Mouse (Mus musculus) A20 (cell line): ENCODE results near the gene Mettl24.

Experiments
- DNase-seq: peaks from one replicate; pipeline ENCODE4 v3.0.0-alpha.2; 2011; ENCODE audit warnings: low read depth, low spot score

Gene Mettl24

DNA sequence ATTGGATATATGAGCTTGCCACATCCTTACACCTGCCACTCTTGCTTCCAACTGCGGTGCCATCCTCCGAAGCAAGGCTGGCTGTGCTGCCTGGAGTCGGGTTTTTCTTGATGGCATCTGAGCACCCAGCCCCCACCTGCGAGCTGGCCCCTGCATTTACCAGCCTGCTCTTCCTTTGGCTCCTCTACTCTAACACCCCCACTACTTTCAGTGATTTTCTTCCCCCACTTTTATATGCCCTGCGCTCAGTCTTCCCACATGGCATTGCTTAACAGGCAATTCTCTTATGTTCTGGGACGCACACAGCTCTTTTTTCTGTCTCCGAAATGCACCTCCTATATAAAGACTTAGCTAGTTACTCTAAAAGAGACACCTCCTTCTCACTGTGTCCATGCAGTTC is 1.2 kb downstream of the Mettl24 start:
- no peak for DNase-seq

DNA sequence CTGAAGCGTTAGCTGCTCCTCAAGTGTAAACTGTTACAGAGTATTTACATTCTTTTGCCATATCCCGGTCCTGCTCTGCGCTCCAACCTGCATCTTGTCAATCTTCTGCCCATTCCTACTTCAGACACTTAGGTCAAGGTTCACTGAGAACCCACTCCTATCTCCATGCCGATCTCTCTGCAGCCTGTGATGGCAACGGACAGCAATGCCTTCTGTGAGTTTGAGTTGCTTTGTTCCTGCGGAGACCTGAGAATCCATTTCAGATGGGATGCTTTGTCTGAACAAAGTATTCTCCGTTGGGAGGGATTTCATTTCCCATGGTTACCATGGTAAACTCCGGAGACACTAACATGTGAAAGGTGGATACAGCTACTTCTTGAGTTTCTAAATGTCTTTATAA is 2.6 kb downstream of the Mettl24 start:
- DNase-seq = no peak

DNA sequence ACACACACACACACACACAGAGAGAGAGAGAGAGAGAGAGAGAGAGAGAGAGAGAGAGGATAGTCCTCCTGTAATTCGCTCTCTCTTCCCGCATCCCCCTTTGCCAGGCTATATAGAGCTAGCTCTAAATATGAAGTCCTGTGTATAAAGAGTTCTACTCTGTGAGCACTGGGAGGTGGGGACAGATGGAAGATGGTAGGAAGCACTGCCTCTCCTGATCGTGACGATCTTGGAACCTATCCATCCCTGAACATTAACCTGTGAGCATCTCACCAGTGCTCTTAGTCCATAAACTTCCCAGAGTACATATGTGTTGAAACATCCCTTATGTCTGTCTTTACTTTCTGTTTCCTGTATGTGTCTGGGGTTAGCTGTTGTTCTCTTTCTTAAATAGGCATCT is 3.9 kb downstream of the Mettl24 start:
- DNase-seq = no peak

DNA sequence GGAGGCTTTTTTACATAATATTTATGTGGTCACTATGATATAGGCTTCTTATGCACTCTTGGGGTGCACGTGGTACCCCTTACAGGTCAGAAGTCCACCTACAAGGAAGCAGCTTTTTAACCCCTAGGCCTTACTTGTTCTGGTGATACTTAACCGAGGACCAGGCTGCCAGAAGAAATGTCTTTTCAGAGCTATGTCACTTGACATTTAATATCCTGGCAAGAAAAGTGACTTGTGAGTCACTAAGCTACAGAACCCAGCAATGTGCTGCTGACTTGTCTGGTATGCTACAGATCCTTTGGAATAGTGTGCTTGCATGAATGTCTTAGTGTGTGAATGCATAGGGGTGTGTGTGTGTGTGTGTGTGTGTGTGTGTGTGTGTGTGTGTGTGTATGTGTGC is 4.3 kb downstream of the Mettl24 start:
- DNase-seq = no peak

DNA sequence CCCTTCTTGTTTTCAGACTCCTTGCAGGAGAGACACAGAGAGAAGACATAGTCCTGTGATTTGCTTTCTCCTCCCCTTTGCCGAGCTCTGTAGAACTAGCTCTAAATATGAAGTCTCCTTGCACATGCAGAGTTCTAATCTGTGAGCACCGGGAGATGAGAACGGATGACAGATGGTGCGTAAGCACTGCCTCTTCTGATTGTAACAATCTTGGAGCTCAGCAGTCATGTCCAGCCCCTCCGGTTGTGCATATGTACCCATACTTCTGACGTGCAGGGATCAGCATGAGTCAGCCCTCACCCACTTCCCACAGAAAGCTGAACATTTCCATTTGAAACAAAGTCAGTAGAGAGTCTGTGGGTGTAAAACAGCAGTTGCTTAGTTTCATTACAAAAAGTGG is 5.2 kb downstream of the Mettl24 start:
- DNase-seq = no peak

DNA sequence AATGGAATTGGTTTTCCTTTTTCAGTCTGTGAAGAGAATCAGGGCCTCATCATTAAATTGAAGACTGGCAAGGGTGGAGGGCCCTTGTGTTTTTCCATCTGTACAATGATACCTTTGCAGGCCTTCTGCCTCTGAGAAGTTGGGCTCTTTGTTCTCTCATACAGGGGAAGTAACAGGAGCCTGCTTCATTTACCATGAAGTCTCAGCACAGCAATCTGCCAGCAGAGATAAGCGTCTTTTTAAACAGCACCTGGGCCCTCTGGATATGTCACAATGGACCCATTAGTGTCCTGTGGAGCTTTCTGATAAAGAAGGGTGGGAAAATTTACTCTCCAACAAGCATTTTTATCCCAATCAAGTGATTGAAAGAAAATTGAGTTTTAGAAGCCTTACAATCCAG is 5.8 kb downstream of the Mettl24 start:
- DNase-seq = no peak

DNA sequence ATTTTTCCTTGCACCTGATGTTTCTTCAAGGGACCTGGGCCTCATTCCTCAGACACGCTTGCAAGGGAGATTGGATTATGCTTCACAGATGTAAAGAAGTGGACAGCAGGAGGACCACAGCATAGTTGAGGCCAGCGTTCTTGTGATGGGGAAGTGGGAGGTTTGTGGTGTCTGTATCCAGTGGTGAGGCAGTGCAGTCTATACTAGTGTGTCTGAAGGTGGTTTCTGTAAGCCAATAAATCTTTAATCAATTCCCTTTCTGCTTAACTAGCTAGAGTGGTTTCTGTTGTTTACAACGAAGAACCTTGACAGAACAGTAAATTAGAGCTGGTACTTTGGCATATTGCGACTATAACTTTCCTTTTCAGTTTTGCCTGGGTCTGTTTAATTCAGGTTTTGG is 15.6 kb downstream of the Mettl24 start:
- DNase-seq = no peak

DNA sequence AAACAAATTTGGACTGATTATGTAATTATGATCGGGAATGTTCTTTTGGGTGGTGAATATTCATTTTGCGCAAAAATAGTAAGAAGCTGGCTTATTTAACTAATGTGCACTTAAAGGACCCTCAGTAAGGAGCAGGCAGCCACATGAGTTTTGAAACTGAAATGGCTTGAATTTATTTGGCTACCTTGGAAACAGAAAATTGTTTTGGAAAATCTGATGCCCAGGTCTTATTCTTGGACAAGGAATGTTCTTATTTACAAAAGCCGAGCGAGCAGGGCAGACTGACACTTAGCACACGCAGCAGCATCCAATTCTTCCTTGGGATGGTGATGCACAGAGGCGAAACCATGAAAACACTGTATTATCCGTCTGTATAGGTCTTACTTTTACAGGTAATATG is 28.0 kb downstream of the Mettl24 start:
- no peak for DNase-seq

DNA sequence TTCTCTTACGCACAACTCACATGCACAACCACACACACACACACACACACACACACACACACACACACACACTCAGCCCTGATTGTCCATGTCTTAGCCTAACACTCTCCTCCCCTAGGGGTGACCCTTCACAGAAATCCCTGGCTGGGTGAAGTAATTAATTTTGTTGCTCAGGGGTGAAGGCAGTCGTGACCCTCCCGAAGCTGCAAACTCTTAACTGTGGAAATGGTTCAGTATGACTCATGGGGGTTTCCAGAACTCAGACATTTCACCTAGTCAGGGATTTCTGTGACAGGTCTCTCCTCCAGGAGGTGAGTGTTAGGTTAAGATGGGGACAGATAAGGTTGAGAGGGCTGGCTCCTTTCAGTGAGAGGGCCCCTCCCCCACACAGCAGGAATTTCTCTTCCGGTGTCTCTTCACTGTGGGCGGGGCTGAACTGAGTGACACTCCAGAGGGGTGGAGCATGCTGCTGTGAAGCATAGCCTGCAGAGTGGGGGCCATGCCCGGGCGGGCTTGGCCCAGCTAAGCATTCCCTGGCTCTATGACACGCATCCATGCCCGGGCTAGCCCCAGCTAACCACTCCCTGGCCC is 30.0 kb downstream of the Mettl24 start:
- DNase-seq = peak; percentile 49

DNA sequence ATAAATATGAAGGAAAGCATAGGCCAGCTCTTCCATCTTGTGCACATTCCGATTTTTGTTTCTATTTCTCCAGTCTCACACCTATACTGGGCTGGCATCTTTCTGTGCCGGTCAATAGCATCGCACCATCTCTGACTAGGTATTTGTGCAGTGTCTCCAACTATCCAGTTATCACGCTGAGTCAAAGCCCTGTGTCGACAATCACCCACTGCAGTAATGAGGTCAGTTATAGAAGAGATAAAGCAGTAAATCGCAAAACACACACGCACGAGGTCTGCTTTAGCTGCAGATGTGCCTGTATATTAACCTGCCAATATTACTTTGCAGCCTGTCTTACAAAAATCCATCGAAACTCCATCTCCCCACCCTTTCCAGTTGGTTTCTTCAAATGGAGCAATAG is 30.7 kb downstream of the Mettl24 start:
- DNase-seq = no peak

DNA sequence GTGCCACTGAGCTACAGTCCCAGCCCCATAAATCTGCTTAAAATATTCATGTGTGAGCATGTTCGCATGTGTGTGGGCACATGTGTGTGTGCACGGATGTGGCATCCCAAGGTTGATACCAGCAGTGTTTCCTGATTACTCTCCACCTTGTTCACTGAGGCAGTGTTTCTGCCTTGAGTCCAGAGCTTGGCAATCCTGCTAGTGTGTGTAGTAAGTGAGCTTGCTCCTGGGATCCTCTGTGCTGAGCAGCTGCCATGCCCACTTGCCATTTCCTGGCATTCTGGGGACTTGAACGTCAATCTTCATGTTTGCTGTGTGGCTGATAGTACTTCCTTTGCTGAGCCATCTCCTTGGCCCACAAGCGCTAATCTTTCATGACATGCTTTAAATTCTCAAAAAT is 32.1 kb downstream of the Mettl24 start:
- DNase-seq = no peak

DNA sequence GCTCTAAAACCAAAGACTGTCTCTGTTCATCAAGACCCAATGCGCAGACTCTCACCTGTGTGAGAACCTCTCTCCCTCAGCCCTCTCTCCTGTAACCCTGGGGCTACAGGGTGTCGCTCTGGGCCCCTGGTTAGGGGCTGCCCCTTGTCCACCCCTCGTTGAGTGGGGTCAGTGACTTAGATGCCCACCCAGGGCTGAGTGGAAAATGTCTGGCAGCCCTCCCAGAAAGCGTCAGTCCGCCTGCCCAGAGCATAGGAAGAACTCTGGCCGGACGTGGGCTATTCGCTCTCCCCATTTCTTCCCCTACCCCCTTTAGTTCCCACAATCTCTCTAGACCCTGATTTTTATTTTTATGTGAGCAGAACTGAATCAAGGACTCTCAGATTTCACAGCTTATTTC is 33.2 kb downstream of the Mettl24 start:
- no peak for DNase-seq

DNA sequence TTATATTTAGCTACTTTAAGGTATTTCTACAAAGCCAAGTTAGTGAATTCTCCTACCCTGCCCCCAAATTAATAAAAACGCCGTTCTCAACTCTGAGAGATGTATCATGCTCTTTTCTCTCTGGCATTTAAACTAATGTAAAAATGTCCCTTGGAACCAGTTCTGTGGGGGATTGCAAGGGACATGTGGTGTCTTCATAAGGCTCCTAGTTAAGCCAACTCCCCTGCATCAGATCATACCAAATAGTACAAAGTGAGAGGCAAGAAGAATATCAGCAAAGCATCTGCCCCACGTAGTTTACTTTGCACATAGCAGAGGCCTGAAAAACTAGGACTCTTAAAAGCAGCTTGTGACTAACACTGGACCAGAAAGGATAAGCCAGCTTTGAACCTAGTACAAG is 33.6 kb downstream of the Mettl24 start:
- no peak for DNase-seq

DNA sequence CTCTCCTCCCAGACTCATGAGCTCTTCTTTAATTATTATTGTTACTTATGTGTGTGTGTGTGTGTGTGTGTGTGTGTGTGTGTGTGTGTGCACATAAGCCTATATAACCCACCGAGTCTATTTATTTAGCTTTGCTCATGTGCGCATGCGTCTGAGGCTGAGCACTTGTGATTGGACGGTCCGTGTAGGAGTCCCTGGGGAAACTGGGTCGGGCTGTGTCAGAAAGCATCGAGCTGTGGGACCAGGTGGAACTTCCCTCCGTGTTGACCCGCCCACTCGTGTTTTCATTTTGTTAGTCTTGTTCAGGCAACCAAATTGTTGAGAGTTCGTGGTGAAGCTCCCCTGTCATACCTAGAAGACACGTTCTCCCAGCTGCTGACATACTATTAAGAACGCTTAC is 35.3 kb downstream of the Mettl24 start:
- DNase-seq = peak; percentile 17

DNA sequence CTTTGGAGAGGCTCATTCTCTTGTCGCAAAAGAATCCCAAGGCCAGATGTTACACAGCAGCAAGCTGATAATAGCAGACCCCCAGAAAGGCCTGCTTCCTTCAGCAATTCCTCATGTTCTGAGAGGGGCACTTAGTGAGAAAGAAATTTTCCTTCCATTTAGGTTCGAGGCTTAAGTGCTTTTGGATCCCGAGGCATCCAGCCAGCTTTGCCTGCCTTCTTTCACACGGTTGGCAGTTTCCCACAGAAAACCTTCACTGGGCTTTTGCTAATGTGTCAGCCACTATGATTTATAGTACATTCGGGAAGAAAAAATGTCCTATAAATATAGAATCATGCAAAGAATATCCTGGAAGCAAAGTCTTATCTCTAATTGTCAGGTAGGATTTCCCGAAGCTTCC is 36.0 kb downstream of the Mettl24 start:
- DNase-seq = no peak

DNA sequence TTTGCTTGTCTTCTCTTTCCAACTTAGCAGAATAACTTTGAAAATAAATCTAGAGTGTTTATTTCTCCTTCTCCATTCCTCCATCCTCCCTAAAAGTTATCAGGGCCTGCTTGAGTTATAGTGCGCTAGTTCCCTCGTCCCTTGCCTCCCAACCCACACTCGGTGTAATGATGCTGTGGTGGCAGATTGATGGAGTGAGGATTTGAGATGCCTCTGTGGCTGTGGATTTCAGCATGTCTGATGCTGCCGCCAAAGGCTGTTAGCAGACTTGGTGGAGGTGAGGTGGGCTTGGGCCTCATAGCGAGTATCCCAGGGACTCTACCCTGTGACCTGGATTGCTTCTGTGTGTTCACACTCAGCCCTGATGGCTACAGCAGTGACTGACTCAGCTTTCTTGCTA is 37.8 kb downstream of the Mettl24 start:
- no peak for DNase-seq

DNA sequence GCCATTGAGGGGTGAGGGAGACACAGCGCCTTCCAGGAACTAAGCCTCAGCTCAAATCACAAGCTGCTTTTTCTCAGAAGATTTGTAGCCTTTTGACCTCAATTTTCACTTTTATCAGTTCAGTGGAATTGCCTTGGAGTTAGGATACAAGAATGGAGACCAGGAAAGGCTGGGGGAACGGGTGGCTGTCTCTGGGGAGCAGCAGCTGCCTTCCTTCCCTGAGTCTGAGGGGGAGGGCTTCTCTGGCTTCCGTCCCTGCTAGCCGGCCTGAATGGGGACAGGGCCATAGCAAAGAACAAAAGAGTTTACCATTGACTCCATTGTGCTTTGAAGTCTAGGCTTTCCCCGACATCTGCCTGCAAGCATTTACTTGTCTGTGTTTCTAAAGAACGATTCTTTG is 41.3 kb downstream of the Mettl24 start:
- DNase-seq = no peak

DNA sequence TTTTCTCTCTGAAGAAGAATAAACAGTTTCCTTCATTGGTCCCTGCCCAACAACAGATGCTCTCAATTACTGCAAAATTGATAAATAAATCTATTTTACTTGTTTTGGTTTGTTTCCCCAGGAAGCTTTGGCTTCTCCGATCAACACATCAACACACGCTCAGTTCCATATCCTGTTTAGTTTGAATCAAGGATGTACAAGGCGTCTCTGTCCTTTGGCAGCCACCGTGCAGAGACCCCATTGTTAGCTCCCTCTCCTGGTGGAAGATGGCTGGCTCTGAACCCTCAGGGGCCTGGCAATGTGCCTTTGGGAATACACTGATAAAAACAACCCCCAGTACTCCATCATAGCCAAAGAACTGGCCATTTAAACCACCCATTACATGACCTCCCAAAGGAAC is 42.0 kb downstream of the Mettl24 start:
- DNase-seq = no peak

DNA sequence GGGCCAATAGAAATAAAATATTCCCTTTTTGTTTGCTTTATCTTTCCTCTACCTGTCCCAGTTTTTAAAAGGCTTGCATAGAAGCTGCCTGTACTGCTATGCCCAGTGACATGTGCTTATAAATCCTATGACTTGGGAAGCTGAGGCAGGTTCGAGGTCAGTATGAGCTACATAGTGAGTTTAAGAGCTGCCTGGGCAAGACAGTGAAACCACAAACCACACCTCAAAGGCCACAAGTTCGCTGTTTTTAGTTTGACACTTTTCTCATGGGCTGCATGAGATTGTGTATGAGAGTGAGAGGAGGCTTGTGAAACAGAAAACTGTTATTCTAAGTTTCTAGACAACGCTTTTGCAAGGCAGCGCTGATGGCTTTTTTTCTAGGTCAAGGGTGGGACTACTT is 42.4 kb downstream of the Mettl24 start:
- no peak for DNase-seq

DNA sequence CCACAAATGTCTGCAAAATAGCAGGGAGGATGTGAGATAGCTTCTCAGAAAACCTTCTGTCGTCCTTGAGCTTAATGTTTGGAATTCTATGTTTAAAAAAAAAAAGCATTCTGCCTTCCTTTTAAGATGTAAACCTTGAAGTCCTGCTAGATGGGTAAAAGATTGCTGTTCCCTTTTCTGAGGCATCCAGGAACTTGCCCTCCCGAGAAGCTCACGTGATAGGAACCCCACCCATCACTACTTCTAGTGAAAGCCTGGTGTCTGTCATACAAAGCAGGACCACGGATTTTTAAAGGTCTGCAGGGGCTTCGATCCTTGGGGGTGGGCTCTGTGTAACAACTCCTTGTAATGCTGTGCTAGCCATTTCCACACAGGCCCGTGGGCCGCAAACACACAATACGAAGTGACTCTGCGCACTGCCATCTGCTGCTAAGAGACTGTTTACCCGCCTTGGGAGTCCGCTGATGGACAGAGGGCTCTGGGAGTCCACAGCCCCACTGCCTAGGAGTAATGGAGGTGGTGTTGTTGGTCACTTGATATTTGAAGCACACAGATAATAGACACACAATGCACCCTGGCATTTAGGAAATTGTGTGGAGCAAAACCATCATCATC is 43.3 kb downstream of the Mettl24 start:
- DNase-seq = no peak

DNA sequence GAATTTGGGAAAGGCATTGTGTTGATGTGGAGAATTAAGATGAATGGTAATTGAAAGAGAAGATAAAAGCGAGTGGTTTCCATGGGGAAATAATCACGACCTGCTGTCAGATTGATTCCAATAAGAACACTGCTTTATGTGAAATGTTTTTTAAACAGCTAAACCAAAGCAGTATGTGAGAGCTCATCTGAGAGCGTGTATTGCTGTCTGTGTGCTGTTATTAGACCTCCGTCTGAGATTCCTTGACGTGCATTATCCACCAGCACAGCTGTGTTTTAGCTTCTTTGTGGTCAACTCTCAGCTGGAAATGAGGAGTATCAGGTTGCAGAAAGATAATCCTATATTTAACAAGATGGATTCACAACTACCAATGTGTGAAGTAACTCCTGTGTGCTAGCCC is 43.9 kb downstream of the Mettl24 start:
- DNase-seq = no peak

DNA sequence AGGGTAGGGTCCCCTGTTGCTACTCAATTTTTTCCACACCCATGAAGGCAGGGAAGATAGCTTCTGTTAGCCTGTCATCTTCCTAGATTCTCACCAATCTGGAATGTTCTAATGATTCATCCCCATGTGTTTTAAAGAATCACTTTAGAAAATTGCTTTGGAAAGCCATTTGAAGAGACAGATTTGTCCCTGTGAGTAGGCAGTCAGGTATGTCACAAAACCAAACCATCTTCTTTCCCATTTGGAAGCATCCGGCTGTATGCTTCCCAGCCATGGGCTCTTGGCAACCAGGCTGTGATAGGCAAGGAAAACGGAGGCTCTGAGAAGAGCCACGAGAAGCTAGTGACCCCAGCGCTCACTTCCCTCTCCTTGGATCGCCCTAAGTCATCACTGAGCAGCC is 47.1 kb downstream of the Mettl24 start:
- no peak for DNase-seq

DNA sequence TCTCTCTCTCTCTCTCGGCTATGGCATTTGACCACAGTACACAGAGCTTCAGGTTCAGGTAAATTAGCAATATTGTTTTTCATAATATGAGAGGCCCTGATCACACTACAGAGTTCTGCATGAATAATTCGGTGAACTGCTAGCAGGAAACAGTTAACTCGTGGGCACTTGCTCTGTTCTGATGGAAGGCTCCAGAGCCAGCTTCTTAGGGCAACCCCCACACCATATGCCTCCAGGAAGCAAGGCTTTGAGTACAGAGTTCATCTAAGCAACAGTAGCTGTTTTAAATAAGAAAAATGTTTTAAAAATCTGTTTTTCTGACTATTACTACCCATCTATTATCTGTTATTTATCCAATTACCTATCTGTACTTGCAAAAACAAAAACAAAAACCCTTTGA is 50.2 kb downstream of the Mettl24 start:
- DNase-seq = no peak

DNA sequence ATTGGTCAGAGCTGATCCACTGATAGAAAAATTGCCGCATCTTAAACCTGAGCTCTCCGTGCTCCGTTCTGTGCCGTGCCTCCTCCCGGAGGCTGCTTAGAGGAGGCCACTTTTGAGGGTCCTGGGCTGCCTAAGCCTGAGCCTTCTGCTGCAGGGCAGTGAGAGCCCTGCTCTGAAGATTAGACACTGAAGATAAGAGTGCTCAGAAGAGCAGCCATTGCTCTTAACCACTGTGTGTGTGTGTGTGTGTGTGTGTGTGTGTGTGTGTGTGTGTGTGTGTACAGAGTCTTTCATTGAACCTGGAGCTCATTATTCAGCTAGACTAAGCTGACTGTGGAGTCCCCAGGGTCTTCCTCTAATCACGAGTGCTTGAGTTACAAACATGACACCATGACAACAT is 53.1 kb downstream of the Mettl24 start:
- no peak for DNase-seq
